19 mouse cellular contexts compared by ENCODE assay signal in genomic region chr12:26446377-26447045, GRCm38 (mm10). TPM values are rescaled to one million over a fixed set of nuclear protein-coding genes. Genes with fewer than 3 reads are reported as not detected.
A peak's percentile ranks its signal among the peaks of the same experiment; 100 is the strongest.
DNase-seq lines count a peak whose midpoint lies in the region; ATAC-seq and TF ChIP-seq lines count a peak whose summit lies in the region.
"Had no signal": no experiment of that assay in that cellular context is flagged by ENCODE, and none has a peak within 500 bp of the region (broad histone marks: within the 10 kb centered on the region; RNA-seq: fewer than 3 reads in every experiment).

No protein-coding gene starts in this region.

- H3K27ac ChIP-seq in kidney, postnatal 0 days: no peak overlapping the region
- H3K27ac ChIP-seq: embryonic facial prominence, embryonic 13.5 days; hindbrain, embryonic 12.5 days had no signal

- H3K9ac ChIP-seq in kidney, postnatal 0 days (ENCODE audit: low read depth, low read length): no peak overlapping the region
- H3K9ac ChIP-seq: embryonic facial prominence, embryonic 13.5 days; hindbrain, embryonic 12.5 days had no signal

- H3K4me3 ChIP-seq in kidney, postnatal 0 days (replicated peaks; ENCODE audit: low read depth, low read length): no peak overlapping the region
- H3K4me3 ChIP-seq: embryonic facial prominence, embryonic 13.5 days; hindbrain, embryonic 12.5 days had no signal

- peak; percentile 92 for DNase-seq in heart, adult 11 months
- no peak for DNase-seq in heart, adult 18-20 months
- DNase-seq in kidney, adult 8-10 months: peak; percentile 13 to 40
- no peak for DNase-seq in kidney, postnatal 4 days
- DNase-seq in kidney, postnatal 0 days (ENCODE audit: low spot score): peak; percentile 70
- DNase-seq in kidney, postnatal 36 days: peak; percentile 30 to 54
- no peak for DNase-seq in thymus, postnatal 36 days
- DNase-seq: adrenal gland, postnatal 14 days; cerebellum, adult 18-20 months; cerebellum, adult 9-11 months; cerebellum, postnatal 36 days; gastrocnemius, postnatal 10 days; heart, postnatal 10 days; heart, postnatal 4 days had no signal

- ATAC-seq in kidney, postnatal 0 days (replicated peaks; ENCODE audit: low FRiP score, low read depth): no peak; the same call in 1 of the 2 replicates
- ATAC-seq: forebrain, embryonic 14.5 days; hindbrain, embryonic 16.5 days; inflammation-experienced regulatory T-cells, adult 6 months had no signal

- no peaks in the 10 kb centered on the region for H3K9me3 ChIP-seq in kidney, postnatal 0 days (replicated peaks; ENCODE audit: low read length)
- H3K9me3 ChIP-seq: embryonic facial prominence, embryonic 13.5 days; hindbrain, embryonic 12.5 days had no signal

- peaks cover 3% of the 10 kb centered on the region; the same call in 1 of the 2 replicates for H3K4me1 ChIP-seq in kidney, postnatal 0 days (replicated peaks; ENCODE audit: insufficient read depth, low read length)
- H3K4me1 ChIP-seq: embryonic facial prominence, embryonic 13.5 days; hindbrain, embryonic 12.5 days had no signal

- H3K36me3 ChIP-seq in kidney, postnatal 0 days (ENCODE audit: insufficient read depth, low read length): no peaks in the 10 kb centered on the region
- H3K36me3 ChIP-seq: embryonic facial prominence, embryonic 13.5 days; hindbrain, embryonic 12.5 days had no signal

- no peak for TF ChIP-seq CTCF in kidney, postnatal 0 days (IDR thresholded peaks at IDR 0.05; ENCODE audit: low read depth)

- no peaks in the 10 kb centered on the region for H3K27me3 ChIP-seq in kidney, postnatal 0 days (ENCODE audit: insufficient read depth, low read length)
- H3K27me3 ChIP-seq: embryonic facial prominence, embryonic 13.5 days; hindbrain, embryonic 12.5 days had no signal

- no peak overlapping the region for H3K4me2 ChIP-seq in kidney, postnatal 0 days (ENCODE audit: low read length)
- H3K4me2 ChIP-seq: embryonic facial prominence, embryonic 13.5 days; hindbrain, embryonic 12.5 days had no signal

- WGBS in kidney, postnatal 0 days: 66% methylated on average over 4 of the region's 4 CpGs

RNA-seq across cellular contexts. Expression of gene Rsad2, which starts 9.7 kb away (rescaled TPM):
- 1 to 10 TPM; 5.8 to 7.8 TPM for total RNA-seq in heart, adult 18-20 months (2021)
- 36.2 and 39.0 TPM in 2 replicates for polyA plus RNA-seq in kidney, postnatal 0 days (2015; fragmentation: Nextera tagmentation; extraction: Ambion mirVana)

RNA-seq across cellular contexts. Expression of gene Cmpk2, which starts 22.5 kb away (rescaled TPM):
- total RNA-seq in heart, adult 18-20 months (2021): 1 to 10 TPM; 5.0 to 6.4 TPM
- 13.4 and 15.7 TPM in 2 replicates for polyA plus RNA-seq in kidney, postnatal 0 days (2015; fragmentation: Nextera tagmentation; extraction: Ambion mirVana)

RNA-seq across cellular contexts. Expression of gene Rnf144a, which starts 31.5 kb away (rescaled TPM):
- total RNA-seq in heart, adult 18-20 months (2021): 10 to 100 TPM in 1 of 2 experiments, 1 to 10 TPM in 1; 9.7 to 12.1 TPM
- 19.2 and 21.7 TPM in 2 replicates for polyA plus RNA-seq in kidney, postnatal 0 days (2015; fragmentation: Nextera tagmentation; extraction: Ambion mirVana)

Comparison
In these comparisons a context has a peak if more than half of its experiments do, and no peak if none do; other contexts are left out.
1. DNase-seq: peak in heart, adult 11 months (single experiment), kidney, adult 8-10 months (2 of 2), kidney, postnatal 0 days (single experiment) and kidney, postnatal 36 days (2 of 2); none in heart, adult 18-20 months (0 of 2), kidney, postnatal 4 days (0 of 2) and thymus, postnatal 36 days (0 of 2).